Mouse (Mus musculus) forebrain, embryonic 15.5 days (tissue): ENCODE results near the gene Cant1. TPM values are rescaled to one million over a fixed set of nuclear protein-coding genes. Genes with fewer than 3 reads are reported as not detected.

ENCODE experiments used
- ATAC-seq: fragments of 200-750 bp; cut with Nextera tagmentation; replicated peaks from 2 replicates; pipeline ENCODE4 v1.8.0; 2017; ENCODE audit warnings: mild to moderate bottlenecking, moderate TSS enrichment, moderate library complexity
- H3K27ac ChIP-seq: fragments of 300-500 bp; sonication (generic); replicated peaks from 2 replicates; pipeline ENCODE4 v1.5.1; 2015; ENCODE audit warnings: mild to moderate bottlenecking, inconsistent platforms
- H3K27me3 ChIP-seq: fragments of 300-500 bp; sonication (generic); 2 replicates; pipeline ENCODE4 v1.6.1; 2015; ENCODE audit warnings: inconsistent platforms
- H3K36me3 ChIP-seq: fragments of 300-500 bp; sonication (generic); 2 replicates; pipeline ENCODE4 v1.6.1; 2015; ENCODE audit warnings: mild to moderate bottlenecking, inconsistent platforms
- H3K4me1 ChIP-seq: fragments of 300-500 bp; sonication (generic); 2 replicates; pipeline ENCODE4 v1.6.1; 2015; ENCODE audit warnings: inconsistent platforms
- H3K4me2 ChIP-seq: fragments of 300-500 bp; sonication (generic); replicated peaks from 2 replicates; pipeline ENCODE4 v1.6.1; 2015; ENCODE audit warnings: mild to moderate bottlenecking, inconsistent platforms
- H3K4me3 ChIP-seq: fragments of 300-500 bp; sonication (generic); 2 replicates; pipeline ENCODE4 v1.5.1; 2015; ENCODE audit warnings: mild to moderate bottlenecking, inconsistent platforms
- H3K9ac ChIP-seq: fragments of 300-500 bp; sonication (generic); replicated peaks from 2 replicates; pipeline ENCODE4 v1.6.1; 2015; ENCODE audit warnings: mild to moderate bottlenecking, inconsistent platforms
- H3K9me3 ChIP-seq: fragments of 300-500 bp; sonication (generic); 2 replicates; pipeline ENCODE4 v1.6.1; 2016; ENCODE audit warnings: inconsistent platforms
- WGBS: fragments of 180-500 bp; shearing (Covaris S2); methylation state at CpG from one replicate; pipeline ENCODE4 v1.1.7; 2015; ENCODE audit warnings: mixed read lengths; 5-methylcytosine and 5-hydroxymethylcytosine counted together
- polyA plus RNA-seq: library from polyadenylated mRNA; unstranded; fragments of >200 nt; fragmentation: Nextera tagmentation; extraction: Ambion mirVana; gene quantifications from 2 replicates; pipeline ENCODE4 v1.2.1, GENCODE M21; 2015

Gene Cant1
- polyA plus RNA-seq, 1 experiment from 2014 or later = 28.9 TPM

DNA sequence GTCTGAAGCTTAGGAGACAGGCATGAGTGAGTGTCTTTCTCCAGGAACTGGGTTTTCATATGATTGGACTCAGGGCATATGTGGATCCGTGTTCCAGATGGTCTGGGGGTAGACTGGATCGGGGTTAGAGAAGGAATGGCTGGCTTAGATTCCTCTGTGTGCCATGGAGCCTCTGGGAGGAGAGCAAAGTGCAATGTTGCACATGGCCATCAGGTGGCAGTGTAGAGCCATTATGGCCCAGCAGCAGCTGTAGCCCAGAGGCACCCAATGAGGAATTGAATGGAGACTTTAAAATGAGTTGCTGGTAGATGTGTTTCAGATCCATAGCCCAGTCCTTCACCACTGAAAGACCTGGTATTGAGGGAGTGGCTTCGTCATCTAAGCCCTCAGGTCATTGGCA lies 27.0 kb upstream of the Cant1 start:
- 14% methylated on average over 3 of the region's 3 CpGs for WGBS
- Histone ChIP-seq H3K4me1 (0 out of 2 replicates have a peak, but pooled peaks cover 5% of the 10 kb centered on the region), H3K4me3 (no peak overlapping the region), H3K27me3 (no peaks in the 10 kb centered on the region), H3K9ac (no peak overlapping the region), H3K9me3 (no peaks in the 10 kb centered on the region), H3K36me3 (no peaks in the 10 kb centered on the region), H3K4me2 (no peak overlapping the region), H3K27ac (no peak overlapping the region)
- peak; percentile 79 for ATAC-seq

DNA sequence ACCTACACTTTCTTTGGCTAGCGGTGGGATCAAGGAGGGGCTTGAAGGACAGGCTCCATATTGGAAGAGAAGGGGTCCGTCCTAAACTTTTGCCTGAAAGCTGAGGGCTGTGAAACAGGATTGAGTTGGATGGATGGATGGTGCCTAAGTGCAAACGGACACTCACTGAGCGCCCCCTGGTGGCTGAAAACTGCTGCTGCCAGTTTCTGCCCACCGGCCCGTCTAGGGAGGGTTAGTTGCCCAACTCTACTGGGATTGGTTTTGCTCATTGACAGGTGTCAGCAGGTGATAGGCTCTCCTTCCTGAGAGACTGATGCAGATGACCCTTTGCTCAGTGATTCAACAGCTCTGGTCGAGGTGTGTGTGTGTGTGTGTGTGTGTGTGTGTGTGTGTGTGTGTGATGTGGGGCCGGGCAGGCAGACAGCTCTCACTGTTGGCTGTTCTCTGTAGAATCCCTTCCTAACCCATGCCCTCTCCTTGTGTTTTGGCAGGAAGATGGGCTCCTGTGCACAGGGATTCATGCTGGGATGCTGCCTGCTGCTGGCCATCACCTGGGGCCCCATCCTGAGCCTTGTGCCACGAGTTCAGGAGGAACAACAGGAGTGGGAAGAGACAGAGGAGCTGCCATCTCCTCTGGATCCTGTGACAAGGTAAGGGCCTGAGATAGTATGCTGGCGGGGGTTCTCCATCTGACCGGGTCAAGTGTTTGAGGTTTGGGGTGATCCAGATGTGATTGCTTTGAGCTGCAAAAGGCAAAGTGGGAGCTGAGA lies 24.5 kb upstream of the Cant1 start:
- Histone ChIP-seq H3K4me2 (no peak overlapping the region), H3K4me1 (peaks cover 19% of the 10 kb centered on the region), H3K9ac (no peak overlapping the region), H3K36me3 (no peaks in the 10 kb centered on the region), H3K4me3 (no peak overlapping the region), H3K27me3 (no peaks in the 10 kb centered on the region), H3K9me3 (no peaks in the 10 kb centered on the region), H3K27ac (no peak overlapping the region)
- 36% methylated on average over 11 of the region's 11 CpGs for whole genome bisulfite sequencing
- no peak; the same call in 1 of the 2 replicates for ATAC-seq

DNA sequence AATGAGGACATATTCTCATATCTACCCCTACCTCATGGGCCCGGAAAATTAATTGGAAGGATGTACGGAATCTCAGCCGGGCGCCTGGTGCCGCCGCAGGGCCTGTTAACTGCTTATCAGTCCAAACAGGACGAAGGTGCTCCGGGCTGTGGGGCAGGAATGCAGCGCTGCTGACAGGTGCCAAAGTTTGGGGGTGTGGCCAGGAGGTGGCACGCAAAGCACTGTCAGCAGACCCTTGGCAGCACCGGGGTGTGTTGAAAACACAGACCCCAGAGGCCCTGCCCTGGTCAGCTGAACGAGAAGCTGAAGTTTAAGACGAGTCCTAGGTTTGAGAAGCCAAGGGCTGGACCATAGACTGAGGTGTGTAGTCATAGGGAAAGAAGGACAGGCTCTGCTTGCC lies 23.8 kb upstream of the Cant1 start:
- H3K27ac ChIP-seq = no peak overlapping the region
- H3K27me3 ChIP-seq = no peaks in the 10 kb centered on the region
- no peak overlapping the region for H3K9ac ChIP-seq
- WGBS = 80% methylated on average over 13 of the region's 13 CpGs
- H3K36me3 ChIP-seq = no peaks in the 10 kb centered on the region
- H3K4me2 ChIP-seq = no peak overlapping the region
- ATAC-seq = no peak
- no peaks in the 10 kb centered on the region for H3K9me3 ChIP-seq
- H3K4me3 ChIP-seq = no peak overlapping the region
- peaks cover 25% of the 10 kb centered on the region for H3K4me1 ChIP-seq

DNA sequence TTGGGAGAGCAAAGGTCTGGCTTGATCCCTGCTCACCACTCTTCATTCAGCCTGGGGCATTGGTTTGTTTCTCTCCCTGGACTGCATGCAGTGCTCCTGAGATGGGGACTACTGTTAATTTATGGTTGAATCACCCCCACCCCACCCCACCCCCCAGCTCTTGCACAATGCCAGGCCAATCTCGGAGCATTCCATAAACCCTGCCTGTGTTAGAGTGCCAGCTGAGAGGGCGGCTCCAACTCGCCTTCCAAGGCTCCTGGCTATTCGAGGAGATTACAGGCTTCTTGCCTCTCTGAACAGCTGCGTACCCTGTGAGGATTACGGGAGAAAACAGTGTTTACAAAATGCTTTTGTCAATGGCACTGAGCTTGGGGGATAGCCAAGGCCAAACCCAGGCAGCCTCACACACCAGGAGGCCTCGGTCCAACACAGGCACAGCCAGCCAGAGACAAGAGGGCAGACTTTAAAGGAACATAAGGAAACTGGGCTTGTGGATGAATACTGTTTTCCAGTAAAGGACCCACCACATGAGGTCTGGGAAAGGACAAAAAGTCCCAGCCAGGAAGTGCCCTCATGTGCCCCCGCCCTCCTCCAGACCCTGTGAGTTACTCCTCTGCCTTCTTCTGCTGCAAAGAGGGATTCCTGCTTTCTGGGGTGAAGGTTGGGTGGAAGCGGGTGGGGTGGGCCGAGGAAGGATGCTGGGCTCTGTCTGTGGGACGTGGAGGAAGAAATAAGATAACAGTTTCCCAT lies 20.0 kb upstream of the Cant1 start:
- Histone ChIP-seq H3K9ac (no peak overlapping the region), H3K4me3 (no peak overlapping the region), H3K4me2 (no peak overlapping the region), H3K27me3 (no peaks in the 10 kb centered on the region), H3K36me3 (no peaks in the 10 kb centered on the region), H3K27ac (peak overlapping the region; percentile 84), H3K4me1 (peaks cover 47% of the 10 kb centered on the region), H3K9me3 (no peaks in the 10 kb centered on the region)
- peak; percentile 82 for ATAC-seq
- 11% methylated on average over 11 of the region's 11 CpGs for WGBS

DNA sequence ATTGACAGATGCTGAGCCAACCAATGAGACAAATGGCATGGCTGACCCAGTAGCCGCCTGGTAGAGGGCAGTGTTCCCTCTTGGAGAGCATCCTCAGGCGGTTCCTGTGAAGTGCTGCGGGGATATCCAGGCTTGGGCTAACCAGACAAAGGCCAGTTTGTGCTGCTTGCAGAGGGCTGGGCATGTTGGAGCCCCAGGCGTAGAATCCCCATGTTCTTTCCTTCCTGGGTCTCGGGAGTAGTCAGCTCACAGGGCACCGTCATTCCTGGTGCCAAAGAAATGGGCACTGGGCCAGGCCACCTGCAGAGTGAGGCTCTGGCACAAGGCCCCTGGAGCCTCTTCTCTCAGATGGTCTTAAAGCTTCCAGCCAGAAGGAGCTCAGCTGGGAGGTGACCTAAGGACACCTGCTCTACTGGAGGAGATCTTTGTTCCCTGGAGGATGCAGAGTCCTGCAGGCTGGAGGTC lies 17.6 kb upstream of the Cant1 start:
- peaks cover 49% of the 10 kb centered on the region for H3K4me1 ChIP-seq
- WGBS = 12% methylated on average over 6 of the region's 6 CpGs
- H3K4me2 ChIP-seq = no peak overlapping the region
- H3K9me3 ChIP-seq = no peaks in the 10 kb centered on the region
- peak overlapping the region; percentile 27; the same call in 1 of the 2 replicates for H3K27ac ChIP-seq
- H3K36me3 ChIP-seq = no peaks in the 10 kb centered on the region
- H3K9ac ChIP-seq = no peak overlapping the region
- no peaks in the 10 kb centered on the region for H3K27me3 ChIP-seq
- H3K4me3 ChIP-seq = no peak overlapping the region
- ATAC-seq = 0 out of 2 replicates have a peak, but pooled peaks have one; percentile 50

DNA sequence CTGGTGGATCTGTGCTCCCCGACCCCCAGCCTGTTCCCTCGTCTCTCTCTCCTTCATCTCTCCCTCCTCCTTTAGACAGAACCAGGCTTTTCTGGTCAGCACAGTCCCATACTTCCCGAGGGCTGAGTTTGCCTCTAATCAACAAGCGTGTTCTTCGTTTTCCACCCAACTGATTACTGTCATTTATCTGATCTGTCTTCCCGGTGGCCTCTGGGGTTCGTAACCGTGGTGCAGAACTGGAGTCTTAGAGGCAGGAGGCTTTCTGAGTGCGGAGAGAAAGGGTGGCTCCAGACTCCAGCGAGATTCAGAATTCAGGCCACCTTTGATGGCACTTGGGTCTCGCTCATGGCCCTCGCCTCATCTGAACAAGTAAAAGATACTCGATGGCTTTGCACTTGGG lies 15.2 kb upstream of the Cant1 start:
- Histone ChIP-seq H3K27ac (no peak overlapping the region), H3K9me3 (no peaks in the 10 kb centered on the region), H3K4me1 (peaks cover 50% of the 10 kb centered on the region), H3K9ac (no peak overlapping the region), H3K4me3 (no peak overlapping the region), H3K27me3 (no peaks in the 10 kb centered on the region), H3K36me3 (no peaks in the 10 kb centered on the region), H3K4me2 (peak overlapping the region; percentile 39)
- ATAC-seq = no peak
- 56% methylated on average over 13 of the region's 13 CpGs for WGBS

DNA sequence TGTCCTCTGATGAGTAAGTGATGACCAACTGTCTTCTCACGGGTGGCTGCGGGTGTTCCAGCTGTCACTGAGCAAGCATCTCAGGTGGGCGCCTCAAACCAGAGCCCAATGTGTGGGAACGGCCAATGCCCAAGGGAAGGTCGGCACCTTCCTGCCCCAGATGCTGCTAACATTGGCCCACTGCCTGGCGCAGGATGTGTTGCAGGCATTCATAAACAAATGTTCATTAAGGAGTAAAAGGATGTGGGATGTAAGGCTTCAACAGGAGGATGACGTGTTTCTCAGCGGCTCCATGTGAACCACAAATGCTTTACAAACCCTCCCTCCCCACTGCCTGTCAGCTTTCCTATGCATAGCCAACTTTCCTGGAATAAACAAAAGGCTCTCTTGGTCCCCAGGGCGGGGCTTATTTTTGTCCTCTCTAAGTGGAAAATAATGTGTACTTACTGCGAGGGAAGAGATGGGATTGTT lies 14.5 kb upstream of the Cant1 start:
- Histone ChIP-seq H3K27me3 (no peaks in the 10 kb centered on the region), H3K4me1 (peaks cover 50% of the 10 kb centered on the region), H3K36me3 (no peaks in the 10 kb centered on the region), H3K27ac (peak overlapping the region; percentile 23; the same call in 1 of the 2 replicates), H3K9me3 (no peaks in the 10 kb centered on the region), H3K9ac (no peak overlapping the region), H3K4me2 (peak overlapping the region; percentile 39), H3K4me3 (peak overlapping the region; percentile 9; the same call in 1 of the 2 replicates)
- ATAC-seq = no peak
- 45% methylated on average over 10 of the region's 10 CpGs for WGBS

DNA sequence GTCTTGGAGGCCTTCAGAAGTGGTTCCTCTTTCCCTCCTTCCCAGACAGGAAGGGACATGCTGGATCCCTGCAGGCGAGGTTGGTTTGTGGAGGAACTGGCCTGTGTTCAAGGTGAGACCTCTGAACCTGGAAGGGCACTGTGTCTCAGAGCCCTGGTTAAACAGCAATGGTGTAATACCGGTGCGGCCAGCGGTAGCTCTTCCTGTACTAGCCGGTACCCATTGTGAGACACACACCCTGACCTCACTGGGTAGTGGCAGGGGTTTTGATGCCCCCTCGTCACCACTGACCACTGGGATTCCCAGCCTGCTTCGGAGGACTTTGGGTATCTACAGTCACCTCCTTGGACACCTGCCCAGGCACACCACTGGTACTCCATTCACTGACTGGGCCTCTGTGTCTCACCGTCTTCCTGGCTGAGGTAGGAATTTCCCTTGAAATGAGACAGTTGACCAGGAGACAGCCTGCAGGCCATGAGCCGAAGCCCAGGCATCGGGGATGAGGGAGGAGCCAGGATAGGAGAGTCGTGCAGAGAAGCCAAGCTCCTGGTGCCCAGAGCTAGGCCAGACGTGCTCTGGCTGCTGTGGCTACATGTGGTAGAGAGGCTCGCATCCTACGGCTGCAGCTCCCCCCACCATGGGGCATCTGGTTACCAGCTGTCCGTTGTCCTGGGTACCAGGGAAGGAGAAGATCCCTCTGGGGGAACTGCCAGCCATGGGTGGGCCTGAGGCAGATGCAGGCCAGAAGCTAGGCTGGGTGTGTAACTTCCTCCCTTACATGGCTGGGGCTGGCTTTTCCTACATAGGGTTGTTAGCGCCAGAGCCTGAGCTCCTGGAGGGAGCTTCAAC lies 12.4 kb upstream of the Cant1 start:
- Histone ChIP-seq H3K4me1 (peaks cover 42% of the 10 kb centered on the region), H3K4me2 (no peak overlapping the region), H3K9ac (no peak overlapping the region), H3K4me3 (no peak overlapping the region), H3K27me3 (no peaks in the 10 kb centered on the region), H3K36me3 (no peaks in the 10 kb centered on the region), H3K27ac (no peak overlapping the region), H3K9me3 (no peaks in the 10 kb centered on the region)
- 88% methylated on average over 16 of the region's 16 CpGs for WGBS
- no peak for ATAC-seq

DNA sequence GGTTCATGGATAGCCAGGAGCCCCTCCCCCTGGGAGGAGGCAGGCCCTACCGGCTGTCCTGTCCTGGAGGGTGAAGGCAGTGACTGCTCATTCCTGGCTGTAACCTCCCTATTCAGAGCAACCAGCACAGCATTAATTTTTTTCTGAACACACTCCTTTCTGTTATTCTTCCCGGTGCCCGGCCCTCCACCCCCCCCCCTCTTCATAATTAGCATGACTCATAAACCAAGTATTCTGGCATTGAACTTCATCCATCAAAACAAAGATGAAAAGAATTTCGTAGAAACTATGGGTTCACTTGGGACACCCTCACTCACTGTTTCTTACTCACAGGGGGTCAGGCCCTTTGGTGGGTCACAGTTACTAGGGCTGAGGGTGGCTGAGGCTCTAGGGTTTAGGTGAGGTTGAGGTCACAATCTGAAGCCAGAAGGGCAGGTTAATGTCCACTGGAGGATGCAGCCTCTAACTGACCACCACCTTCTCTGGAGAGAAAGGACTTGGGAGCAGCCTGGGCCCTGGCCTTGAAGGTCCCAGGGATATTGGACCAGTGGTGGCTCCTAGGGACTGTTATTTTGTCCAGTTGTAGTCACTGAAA lies 11.5 kb upstream of the Cant1 start:
- Histone ChIP-seq H3K27me3 (no peaks in the 10 kb centered on the region), H3K4me1 (peaks cover 38% of the 10 kb centered on the region), H3K9ac (no peak overlapping the region), H3K4me3 (no peak overlapping the region), H3K36me3 (no peaks in the 10 kb centered on the region), H3K4me2 (no peak overlapping the region), H3K27ac (no peak overlapping the region), H3K9me3 (no peaks in the 10 kb centered on the region)
- WGBS = 36% methylated on average over 4 of the region's 4 CpGs
- no peak for ATAC-seq

DNA sequence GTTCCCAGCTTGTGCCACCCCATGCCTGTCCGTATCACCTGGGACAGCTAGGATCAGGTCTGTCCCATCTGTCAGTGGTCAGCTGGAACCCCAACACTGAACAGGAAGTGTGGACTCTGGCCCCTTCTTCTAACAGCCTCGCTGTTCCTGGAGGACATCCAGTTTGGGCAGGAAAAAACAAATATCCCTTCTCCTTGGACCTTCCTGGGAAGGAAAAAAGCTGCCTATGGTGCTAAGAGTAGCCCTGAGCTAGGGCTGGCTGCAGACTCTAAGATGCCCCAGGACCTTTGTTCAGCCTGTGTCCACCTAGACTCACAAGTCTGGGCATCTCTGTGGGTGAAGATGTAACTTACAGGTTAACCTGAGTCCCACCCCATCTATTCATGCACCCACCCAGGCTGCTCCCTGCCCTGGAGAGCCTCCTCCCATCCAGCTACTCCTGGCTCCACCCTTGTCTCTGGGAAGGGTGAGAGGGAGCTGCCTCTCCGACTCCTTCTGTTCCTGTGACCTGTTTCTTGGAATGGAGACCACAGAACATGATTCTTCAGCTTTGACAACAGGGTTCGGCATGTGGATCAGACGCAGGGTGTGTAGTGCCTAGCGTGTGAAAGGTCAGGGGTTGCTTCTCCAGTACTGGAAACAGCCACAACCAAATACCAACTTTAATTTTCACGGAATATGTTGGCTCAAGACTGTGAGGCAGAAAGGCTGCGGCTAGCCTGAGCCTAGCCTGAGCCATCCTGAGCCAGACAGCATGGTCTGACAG lies 10.2 kb upstream of the Cant1 start:
- Histone ChIP-seq H3K9me3 (no peaks in the 10 kb centered on the region), H3K4me2 (peak overlapping the region; percentile 33), H3K4me1 (peaks cover 41% of the 10 kb centered on the region), H3K27ac (0 out of 2 replicates have a peak overlapping the region, but pooled peaks have one; percentile 57), H3K4me3 (peak overlapping the region; percentile 26; the same call in 1 of the 2 replicates), H3K27me3 (no peaks in the 10 kb centered on the region), H3K9ac (peak overlapping the region; percentile 38; the same call in 1 of the 2 replicates), H3K36me3 (no peaks in the 10 kb centered on the region)
- no peak for ATAC-seq
- WGBS = 66% methylated on average over 8 of the region's 8 CpGs

DNA sequence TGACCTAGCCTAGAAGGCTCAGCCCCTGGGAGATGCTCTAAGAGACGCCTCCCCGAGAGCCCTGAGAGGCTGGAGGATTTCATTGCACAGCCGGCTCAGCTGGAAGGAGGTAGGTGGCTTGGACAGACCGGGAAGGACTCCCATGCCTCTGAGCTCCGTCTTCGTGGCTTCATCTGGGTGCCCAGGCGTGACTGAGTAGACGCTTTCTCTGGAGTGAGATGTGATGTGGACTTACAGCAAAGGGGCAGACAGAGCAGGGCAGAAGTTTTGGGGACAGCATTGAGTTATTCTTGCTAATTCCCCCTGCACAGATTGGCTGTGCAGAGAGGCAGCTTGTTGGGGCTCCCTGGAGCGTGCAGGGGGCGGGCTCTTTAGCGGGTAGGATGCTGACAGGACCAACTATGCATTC lies 9.6 kb upstream of the Cant1 start:
- WGBS = 11% methylated on average over 11 of the region's 11 CpGs
- Histone ChIP-seq H3K27ac (peak overlapping the region; percentile 57; the same call in 1 of the 2 replicates), H3K4me3 (peak overlapping the region; percentile 26)

More for the DNA sequence above, 9.6 kb upstream of the Cant1 start:
- ATAC-seq = no peak
- H3K36me3 ChIP-seq = no peaks in the 10 kb centered on the region
- H3K27me3 ChIP-seq = no peaks in the 10 kb centered on the region
- H3K4me1 ChIP-seq = peaks cover 41% of the 10 kb centered on the region
- H3K9me3 ChIP-seq = no peaks in the 10 kb centered on the region
- H3K9ac ChIP-seq = peak overlapping the region; percentile 38
- peak overlapping the region; percentile 33 for H3K4me2 ChIP-seq
